Mouse (Mus musculus): ENCODE measurements around the gene Ehbp1. TPM values are rescaled to one million over a fixed set of nuclear protein-coding genes. Genes with fewer than 3 reads are reported as not detected.

Ehbp1 gene
- polyA plus RNA-seq, 1 experiment from 2014 or later, result 3.1 TPM

DNA sequence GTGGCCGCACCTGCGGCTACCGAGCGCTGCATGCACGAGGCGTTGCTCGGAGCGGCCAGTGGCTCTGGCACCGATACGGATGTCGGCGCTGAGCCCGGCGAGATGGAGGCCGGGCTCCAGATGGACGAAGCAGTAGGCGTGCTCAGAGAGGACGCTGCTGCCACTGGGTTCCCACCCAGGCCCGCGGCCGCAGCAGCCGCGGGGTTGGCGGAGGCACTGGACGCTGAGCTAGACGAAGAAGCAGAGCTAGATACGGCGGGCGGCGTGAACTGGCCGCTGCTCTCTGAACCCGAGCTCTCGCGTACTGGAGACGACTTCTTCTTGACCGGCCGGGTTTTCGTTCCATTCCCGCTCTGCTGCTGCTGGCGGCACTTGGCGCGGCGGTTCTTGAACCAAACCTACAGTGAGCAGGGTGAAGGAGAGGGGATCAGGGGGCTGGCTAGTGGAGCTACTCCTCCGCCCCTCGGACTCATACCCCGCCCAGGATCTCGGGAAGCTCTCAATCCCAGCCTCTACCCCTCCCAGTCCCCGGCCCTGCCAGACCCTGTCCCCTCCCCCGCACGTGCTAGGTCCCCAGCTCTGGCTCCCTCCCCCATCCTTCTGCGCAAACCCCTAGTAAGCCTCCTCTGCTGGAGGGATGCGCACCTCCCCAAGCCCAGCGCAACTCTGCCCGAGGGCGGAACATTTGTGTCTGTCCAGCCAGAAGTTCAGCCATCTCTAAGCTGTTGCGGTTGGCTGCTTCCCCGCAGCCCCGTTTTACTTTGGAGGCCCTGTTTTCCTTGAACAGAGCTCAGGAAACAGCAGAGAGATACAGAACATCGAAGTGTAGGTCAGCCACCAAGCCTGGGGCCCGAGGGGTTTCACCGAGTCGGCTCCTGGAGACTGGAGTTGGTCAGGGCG is 345.2 kb downstream of the Ehbp1 start:
- H3K4me3 ChIP-seq (ENCODE audit: low read depth, low read length), result peak overlapping the region; percentile 20
- no peak overlapping the region for H3K27ac ChIP-seq (ENCODE audit: low read depth, low read length)
- H3K4me2 ChIP-seq (replicated peaks; ENCODE audit: low read depth), result peak overlapping the region; percentile 40; the same call in 1 of the 2 replicates
- H3K9ac ChIP-seq (ENCODE audit: low read depth, low read length), result no peak overlapping the region
- no peaks in the 10 kb centered on the region for H3K9me3 ChIP-seq (ENCODE audit: control insufficient read depth)
- 1% methylated on average over 63 of the region's 63 CpGs for whole genome bisulfite sequencing
- peaks cover 99% of the 10 kb centered on the region for H3K27me3 ChIP-seq (replicated peaks; ENCODE audit: control insufficient read depth, insufficient read depth, low read length)
- ATAC-seq, result no peak
- H3K4me1 ChIP-seq (replicated peaks; ENCODE audit: control insufficient read depth, insufficient read depth, low read length), result no peaks in the 10 kb centered on the region; the same call in 1 of the 2 replicates
- H3K36me3 ChIP-seq (ENCODE audit: control insufficient read depth, insufficient read depth), result no peaks in the 10 kb centered on the region
- TF ChIP-seq CTCF (IDR thresholded peaks at IDR 0.05; ENCODE audit: low read depth), result no peak

- Histone ChIP-seq H3K4me2 (replicated peaks; ENCODE audit: low read depth) (no peak overlapping the region), H3K36me3 (ENCODE audit: control insufficient read depth, insufficient read depth) (no peaks in the 10 kb centered on the region), H3K4me3 (ENCODE audit: low read depth, low read length) (peak overlapping the region; percentile 20), H3K9me3 (ENCODE audit: control insufficient read depth) (no peaks in the 10 kb centered on the region), H3K27ac (ENCODE audit: low read depth, low read length) (no peak overlapping the region), H3K4me1 (replicated peaks; ENCODE audit: control insufficient read depth, insufficient read depth, low read length) (no peaks in the 10 kb centered on the region; the same call in 1 of the 2 replicates), H3K27me3 (replicated peaks; ENCODE audit: control insufficient read depth, insufficient read depth, low read length) (peaks cover 99% of the 10 kb centered on the region), H3K9ac (ENCODE audit: low read depth, low read length) (no peak overlapping the region)
- no peak for TF ChIP-seq CTCF (IDR thresholded peaks at IDR 0.05; ENCODE audit: low read depth)
- 1% methylated on average over 13 of the region's 13 CpGs for WGBS
- no peak for ATAC-seq
These were observed 345.8 kb downstream of the Ehbp1 start for GRCm38 (mm10) chr11:21996325-21996647.

- H3K4me1 ChIP-seq (replicated peaks; ENCODE audit: control insufficient read depth, insufficient read depth, low read length), result no peaks in the 10 kb centered on the region; the same call in 1 of the 2 replicates
- TF ChIP-seq CTCF (IDR thresholded peaks at IDR 0.05; ENCODE audit: low read depth), result no peak
- 3% methylated on average over 27 of the region's 27 CpGs for WGBS
- ATAC-seq, result no peak
- no peak overlapping the region for H3K27ac ChIP-seq (ENCODE audit: low read depth, low read length)
- H3K36me3 ChIP-seq (ENCODE audit: control insufficient read depth, insufficient read depth), result no peaks in the 10 kb centered on the region
- H3K4me2 ChIP-seq (replicated peaks; ENCODE audit: low read depth), result no peak overlapping the region
- H3K27me3 ChIP-seq (replicated peaks; ENCODE audit: control insufficient read depth, insufficient read depth, low read length), result peaks cover 99% of the 10 kb centered on the region
- no peaks in the 10 kb centered on the region for H3K9me3 ChIP-seq (ENCODE audit: control insufficient read depth)
- no peak overlapping the region for H3K4me3 ChIP-seq (ENCODE audit: low read depth, low read length)
- no peak overlapping the region for H3K9ac ChIP-seq (ENCODE audit: low read depth, low read length)
These were observed 346.4 kb downstream of the Ehbp1 start for GRCm38 (mm10) chr11:21995534-21996324.

- no peaks in the 10 kb centered on the region for H3K36me3 ChIP-seq (ENCODE audit: control insufficient read depth, insufficient read depth)
- 2% methylated on average over 34 of the region's 34 CpGs for WGBS
- H3K4me2 ChIP-seq (replicated peaks; ENCODE audit: low read depth), result no peak overlapping the region
- no peak for ATAC-seq
- H3K27me3 ChIP-seq (replicated peaks; ENCODE audit: control insufficient read depth, insufficient read depth, low read length), result peaks cover 94% of the 10 kb centered on the region
- H3K9me3 ChIP-seq (ENCODE audit: control insufficient read depth), result no peaks in the 10 kb centered on the region
- no peak overlapping the region for H3K27ac ChIP-seq (ENCODE audit: low read depth, low read length)
- H3K4me3 ChIP-seq (ENCODE audit: low read depth, low read length), result no peak overlapping the region
- TF ChIP-seq CTCF (IDR thresholded peaks at IDR 0.05; ENCODE audit: low read depth), result no peak
- H3K4me1 ChIP-seq (replicated peaks; ENCODE audit: control insufficient read depth, insufficient read depth, low read length), result no peaks in the 10 kb centered on the region; the same call in 1 of the 2 replicates
- no peak overlapping the region for H3K9ac ChIP-seq (ENCODE audit: low read depth, low read length)
These were observed 347.4 kb downstream of the Ehbp1 start for GRCm38 (mm10) chr11:21994377-21995370.

- H3K36me3 ChIP-seq (ENCODE audit: control insufficient read depth, insufficient read depth), result no peaks in the 10 kb centered on the region
- no peak overlapping the region for H3K9ac ChIP-seq (ENCODE audit: low read depth, low read length)
- WGBS, result 2% methylated on average over 47 of the region's 47 CpGs
- no peak overlapping the region for H3K27ac ChIP-seq (ENCODE audit: low read depth, low read length)
- H3K9me3 ChIP-seq (ENCODE audit: control insufficient read depth), result no peaks in the 10 kb centered on the region
- H3K4me1 ChIP-seq (replicated peaks; ENCODE audit: control insufficient read depth, insufficient read depth, low read length), result no peaks in the 10 kb centered on the region; the same call in 1 of the 2 replicates
- H3K4me3 ChIP-seq (ENCODE audit: low read depth, low read length), result peak overlapping the region; percentile 21
- no peak for ATAC-seq
- TF ChIP-seq CTCF (IDR thresholded peaks at IDR 0.05; ENCODE audit: low read depth), result no peak
- no peak overlapping the region for H3K4me2 ChIP-seq (replicated peaks; ENCODE audit: low read depth)
- peaks cover 94% of the 10 kb centered on the region for H3K27me3 ChIP-seq (replicated peaks; ENCODE audit: control insufficient read depth, insufficient read depth, low read length)
These were observed 348.3 kb downstream of the Ehbp1 start for GRCm38 (mm10) chr11:21993597-21994376.

Measured in intestine, postnatal 0 days (tissue).